Mouse (Mus musculus) MEL (cell line): ENCODE data around the gene Dguok. TPM values are rescaled to one million over a fixed set of nuclear protein-coding genes. Genes with fewer than 3 reads are reported as not detected.

Experiments used
- DNase-seq: peaks from one replicate; pipeline ENCODE4 v3.0.0; 2011; ENCODE audit warnings: low read depth, low spot score
- H3K27ac ChIP-seq: 2 replicates; pipeline ENCODE4 v1.5.1; 2012; ENCODE audit warnings: low read depth, mild to moderate bottlenecking, control low read depth, low read length, moderate library complexity; ENCODE audit not compliant: control insufficient read depth
- H3K27me3 ChIP-seq, 2 experiments: fragments of 150-350 bp in 1 of 2; sonication (generic) in 1 of 2; 2 replicates each; pipeline ENCODE4 v1.6.1; 2012; ENCODE audit warnings: low read length in 2 of 2, mild to moderate bottlenecking in 2 of 2, improper control_type of control experiment in 1 of 2, moderate library complexity in 1 of 2; ENCODE audit not compliant: insufficient read depth in 2 of 2, control insufficient read depth in 1 of 2
- H3K36me3 ChIP-seq, 2 experiments: 2 replicates each; pipeline ENCODE4 v1.6.1; 2012 to 2014; ENCODE audit warnings: low read length in 2 of 2, improper control_type of control experiment in 1 of 2, inconsistent platforms in 1 of 2, mild to moderate bottlenecking in 1 of 2; ENCODE audit not compliant: insufficient read depth in 2 of 2, control insufficient read depth in 1 of 2
- H3K4me1 ChIP-seq, 2 experiments: fragments of 150-350 bp in 1 of 2; sonication (generic) in 1 of 2; 2 replicates each; pipeline ENCODE4 v1.6.1; 2012; ENCODE audit warnings: low read length in 2 of 2, improper control_type of control experiment in 1 of 2, mild to moderate bottlenecking in 1 of 2; ENCODE audit not compliant: insufficient read depth in 2 of 2, control insufficient read depth in 1 of 2
- H3K4me3 ChIP-seq, 2 experiments: fragments of 150-350 bp in 1 of 2; sonication (generic) in 1 of 2; 2 replicates each; pipeline ENCODE4 v1.5.1; 2012; ENCODE audit warnings: low read depth in 2 of 2, low read length in 2 of 2, mild to moderate bottlenecking in 2 of 2, moderate library complexity in 2 of 2, control low read depth in 1 of 2, improper control_type of control experiment in 1 of 2; ENCODE audit not compliant: control insufficient read depth in 1 of 2, insufficient read depth in 1 of 2
- H3K79me2 ChIP-seq: 2 replicates; pipeline ENCODE4 v1.6.1; 2012; ENCODE audit warnings: mild to moderate bottlenecking, low read length, moderate library complexity; ENCODE audit not compliant: control insufficient read depth, poor library complexity, insufficient read depth
- H3K9ac ChIP-seq: 2 replicates; pipeline ENCODE4 v1.6.1; 2012; ENCODE audit warnings: low read depth, mild to moderate bottlenecking, control low read depth, low read length, moderate library complexity; ENCODE audit not compliant: control insufficient read depth, poor library complexity, severe bottlenecking
- H3K9me3 ChIP-seq: fragments of 150-350 bp; sonication (generic); replicated peaks from 2 replicates; pipeline ENCODE4 v1.6.1; 2012; ENCODE audit warnings: mild to moderate bottlenecking, low read length, improper control_type of control experiment, moderate library complexity; ENCODE audit not compliant: insufficient read depth
- BHLHE40 ChIP-seq: IDR thresholded peaks from 2 replicates; pipeline ENCODE4 v1.6.1; 2012; ENCODE audit warnings: low read depth, mild to moderate bottlenecking, inconsistent platforms, low read length, improper control_type of control experiment, borderline replicate concordance
- CHD1 ChIP-seq: IDR thresholded peaks from 2 replicates; pipeline ENCODE4 v1.6.1; 2012; ENCODE audit warnings: low read depth, mild to moderate bottlenecking, inconsistent platforms, low read length, improper control_type of control experiment
- CHD2 ChIP-seq: IDR thresholded peaks from 2 replicates; pipeline ENCODE4 v1.6.1; 2011; ENCODE audit warnings: low read length, improper control_type of control experiment
- CTCF ChIP-seq, 3 experiments: IDR thresholded peaks in 2 of 3; conservative IDR thresholded peaks in 1 of 3; 2 replicates each; pipeline ENCODE4 v1.5.1; 2011 to 2012; ENCODE audit warnings: low read length in 3 of 3, low read depth in 2 of 3, mild to moderate bottlenecking in 2 of 3, improper control_type of control experiment in 1 of 3, inconsistent platforms in 1 of 3, mixed read lengths in 1 of 3, moderate library complexity in 1 of 3; ENCODE audit not compliant: control insufficient read depth in 1 of 3, insufficient read depth in 1 of 3, poor library complexity in 1 of 3, severe bottlenecking in 1 of 3
- ELF1 ChIP-seq: IDR thresholded peaks from 2 replicates; pipeline ENCODE4 v1.6.1; 2014; ENCODE audit warnings: low read depth, mild to moderate bottlenecking, inconsistent platforms, low read length, improper control_type of control experiment, moderate library complexity
- EP300 ChIP-seq, 2 experiments: IDR thresholded peaks; 2 replicates each; pipeline ENCODE4 v1.6.1; 2011; ENCODE audit warnings: improper control_type of control experiment in 2 of 2, low read length in 2 of 2, low read depth in 1 of 2, mild to moderate bottlenecking in 1 of 2
- ETS1 ChIP-seq: IDR thresholded peaks from 2 replicates; pipeline ENCODE4 v1.6.1; 2012; ENCODE audit warnings: low read depth, mild to moderate bottlenecking, inconsistent platforms, low read length, improper control_type of control experiment, moderate library complexity
- HCFC1 ChIP-seq: IDR thresholded peaks from 2 replicates; pipeline ENCODE4 v1.6.1; 2012; ENCODE audit warnings: low read depth, mild to moderate bottlenecking, inconsistent platforms, low read length, improper control_type of control experiment, moderate library complexity
- KAT2A ChIP-seq: conservative IDR thresholded peaks from 2 replicates; pipeline ENCODE4 v1.6.1; 2012; ENCODE audit warnings: low read depth, low read length, improper control_type of control experiment, inconsistent platforms
- MAX ChIP-seq: IDR thresholded peaks from 2 replicates; pipeline ENCODE4 v1.6.1; 2011; ENCODE audit warnings: low read length, improper control_type of control experiment
- MAZ ChIP-seq: IDR thresholded peaks from 2 replicates; pipeline ENCODE4 v1.6.1; 2012; ENCODE audit warnings: low read depth, mild to moderate bottlenecking, inconsistent platforms, low read length, improper control_type of control experiment
- MXI1 ChIP-seq: IDR thresholded peaks from 2 replicates; pipeline ENCODE4 v1.6.1; 2011; ENCODE audit warnings: mild to moderate bottlenecking, low read depth, low read length, improper control_type of control experiment
- NELFE ChIP-seq: IDR thresholded peaks from 2 replicates; pipeline ENCODE4 v1.6.1; 2011; ENCODE audit warnings: low read depth, low read length, improper control_type of control experiment
- NRF1 ChIP-seq: IDR thresholded peaks from 2 replicates; pipeline ENCODE4 v1.6.1; 2014; ENCODE audit warnings: low read depth, mild to moderate bottlenecking, inconsistent platforms, low read length, improper control_type of control experiment, moderate library complexity; ENCODE audit not compliant: poor library complexity, insufficient read depth, severe bottlenecking
- POLR2A ChIP-seq, 2 experiments: IDR thresholded peaks; 2 replicates each; pipeline ENCODE4 v1.6.1; 2011 to 2012; ENCODE audit warnings: low read length in 2 of 2, mild to moderate bottlenecking in 2 of 2, control low read depth in 1 of 2, improper control_type of control experiment in 1 of 2, low read depth in 1 of 2, moderate library complexity in 1 of 2; ENCODE audit not compliant: control insufficient read depth in 1 of 2, insufficient read depth in 1 of 2, poor library complexity in 1 of 2
- RCOR1 ChIP-seq: IDR thresholded peaks from 2 replicates; pipeline ENCODE4 v1.6.1; 2012; ENCODE audit warnings: low read depth, mild to moderate bottlenecking, inconsistent platforms, low read length, improper control_type of control experiment
- TAL1 ChIP-seq: IDR thresholded peaks from 2 replicates; pipeline ENCODE4 v1.6.1; 2012; ENCODE audit warnings: mild to moderate bottlenecking, inconsistent platforms, low read length, moderate library complexity, mixed read lengths
- TCF12 ChIP-seq: IDR thresholded peaks from 2 replicates; pipeline ENCODE4 v1.6.1; 2014; ENCODE audit warnings: low read depth, mild to moderate bottlenecking, inconsistent platforms, low read length, improper control_type of control experiment, moderate library complexity
- USF1 ChIP-seq: IDR thresholded peaks from 2 replicates; pipeline ENCODE4 v1.6.1; 2014; ENCODE audit warnings: low read depth, mild to moderate bottlenecking, inconsistent platforms, low read length, improper control_type of control experiment, moderate library complexity
- USF2 ChIP-seq, 2 experiments: IDR thresholded peaks; 2 replicates each; pipeline ENCODE4 v1.6.1; 2011 to 2012; ENCODE audit warnings: improper control_type of control experiment in 2 of 2, low read length in 2 of 2, borderline replicate concordance in 1 of 2, inconsistent platforms in 1 of 2, low read depth in 1 of 2, mild to moderate bottlenecking in 1 of 2; ENCODE audit not compliant: insufficient read depth in 1 of 2
- ZC3H11A ChIP-seq: IDR thresholded peaks from 2 replicates; pipeline ENCODE4 v1.6.1; 2012; ENCODE audit warnings: low read depth, mild to moderate bottlenecking, inconsistent platforms, low read length, improper control_type of control experiment
- ZKSCAN1 ChIP-seq: IDR thresholded peaks from 2 replicates; pipeline ENCODE4 v1.6.1; 2012; ENCODE audit warnings: low read depth, mild to moderate bottlenecking, inconsistent platforms, low read length, improper control_type of control experiment, moderate library complexity
- ZMIZ1 ChIP-seq: IDR thresholded peaks from 2 replicates; pipeline ENCODE4 v1.6.1; 2012; ENCODE audit warnings: low read depth, mild to moderate bottlenecking, inconsistent platforms, low read length, improper control_type of control experiment, moderate library complexity
- polyA plus RNA-seq, 2 experiments: library from polyadenylated mRNA; stranded (reverse) in 1 of 2; unstranded in 1 of 2; fragments of >175 nt in 1 of 2; fragments of >200 nt in 1 of 2; gene quantifications; 2 replicates each; pipeline versions ENCODE4 v1.2.1 to v1.2.4; 2012; ENCODE audit warnings: low replicate concordance in 2 of 2, low read depth in 1 of 2; ENCODE audit not compliant: insufficient read length in 2 of 2, insufficient read depth in 1 of 2, missing spikeins in 1 of 2
- total RNA-seq: library from RNA; depleted of rRNA; stranded (reverse); fragments of 300-350 nt; gene quantifications from 2 replicates; pipeline ENCODE4 v1.2.3, GENCODE M21; 2012

The Dguok gene
- total and polyA plus RNA-seq, 3 experiments, result 13.4 to 21.0 TPM; not detected in 1

DNA sequence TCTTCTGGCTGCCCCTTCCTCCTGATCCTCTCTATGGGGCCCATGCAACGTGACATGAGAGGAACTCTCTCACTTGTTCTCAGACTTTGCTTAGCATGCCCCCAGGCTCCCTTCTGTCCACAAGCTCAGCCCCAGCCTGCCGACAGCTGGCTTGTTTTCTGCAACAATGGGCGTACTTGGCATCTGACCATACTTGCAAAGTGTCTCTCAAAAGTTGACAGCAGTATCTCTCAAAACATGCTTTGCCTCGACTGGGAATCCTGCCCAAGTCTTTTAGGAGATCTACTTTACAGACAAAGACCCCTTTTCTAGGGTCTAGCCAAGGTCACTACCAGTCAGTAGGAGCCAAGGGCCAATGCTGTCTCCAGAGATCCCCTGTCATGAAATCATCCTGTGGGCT is 20.9 kb downstream of the Dguok start:
- DNase-seq, result no peak
- no peaks in the 10 kb centered on the region for H3K27me3 ChIP-seq
- TF ChIP-seq HCFC1 (no peak), POLR2A (IDR thresholded peaks at IDR 0.05; ENCODE audit: control insufficient read depth in 1 of 2, insufficient read depth in 1 of 2, low read depth in 1 of 2, low read length in 2 of 2, poor library complexity in 1 of 2) (no peak), ZMIZ1 (no peak), EP300 (IDR thresholded peaks at IDR 0.05; ENCODE audit: low read depth in 1 of 2, low read length in 2 of 2) (no peak), CHD2 (no peak), ZKSCAN1 (no peak)
- H3K4me1 ChIP-seq, result peaks cover 5 to 6% of the 10 kb centered on the region in 2 experiments; a peak in 2 of 4 replicates
- H3K9me3 ChIP-seq, result no peaks in the 10 kb centered on the region
- H3K36me3 ChIP-seq, result peaks cover 0 to 2% of the 10 kb centered on the region in 2 experiments; a peak in 3 of 4 replicates
- no peak overlapping the region for H3K4me3 ChIP-seq
- no peak overlapping the region for H3K9ac ChIP-seq
- no peaks in the 10 kb centered on the region; the same call in 1 of the 2 replicates for H3K79me2 ChIP-seq
- H3K27ac ChIP-seq, result no peak overlapping the region

GRCm38 (mm10) chr6:83483776-83484175 is 23.0 kb downstream of the Dguok start:
- no peak overlapping the region for H3K9ac ChIP-seq
- no peak for TF ChIP-seq ETS1
- TF ChIP-seq HCFC1, result no peak
- TF ChIP-seq CHD1, result no peak
- no peak for TF ChIP-seq CTCF (IDR thresholded peaks at IDR 0.05 in 2 of 3, conservative IDR thresholded peaks at IDR 0.05 in 1 of 3; ENCODE audit: control insufficient read depth in 1 of 3, insufficient read depth in 1 of 3, low read depth in 2 of 3, low read length in 3 of 3, poor library complexity in 1 of 3, severe bottlenecking in 1 of 3)
- no peak for TF ChIP-seq MAZ
- no peak for TF ChIP-seq ELF1
- no peak for TF ChIP-seq NELFE
- no peak for TF ChIP-seq MXI1
- no peak for TF ChIP-seq USF1
- no peak for TF ChIP-seq USF2 (IDR thresholded peaks at IDR 0.05; ENCODE audit: borderline replicate concordance in 1 of 2, insufficient read depth in 1 of 2, low read depth in 1 of 2, low read length in 2 of 2)
- TF ChIP-seq TCF12, result no peak
- no peak for TF ChIP-seq NRF1
- TF ChIP-seq MAX, result no peak
- TF ChIP-seq TAL1, result no peak
- TF ChIP-seq RCOR1, result no peak
- TF ChIP-seq ZC3H11A, result no peak
- no peak for TF ChIP-seq KAT2A
- no peak for TF ChIP-seq BHLHE40
- TF ChIP-seq, all 39 proteins: peak for 0
- Histone ChIP-seq H3K27me3 (no peaks in the 10 kb centered on the region), H3K27ac (no peak overlapping the region), H3K79me2 (no peaks in the 10 kb centered on the region; the same call in 1 of the 2 replicates), H3K4me3 (no peak overlapping the region), H3K36me3 (no peaks in the 10 kb centered on the region; a peak in 1 of 4 replicates), H3K4me1 (peaks cover 5 to 6% of the 10 kb centered on the region in 2 experiments; a peak in 2 of 4 replicates), H3K9me3 (no peaks in the 10 kb centered on the region)
- no peak for DNase-seq
